Mouse (Mus musculus): Measurements from ENCODE around the gene Svbp. TPM values are rescaled to one million over a fixed set of nuclear protein-coding genes. Genes with fewer than 3 reads are reported as not detected.

The Svbp gene
- 115 and 133 TPM in 2 replicates for polyA plus RNA-seq (2016; fragmentation: Nextera tagmentation; extraction: Ambion mirVana)

DNA sequence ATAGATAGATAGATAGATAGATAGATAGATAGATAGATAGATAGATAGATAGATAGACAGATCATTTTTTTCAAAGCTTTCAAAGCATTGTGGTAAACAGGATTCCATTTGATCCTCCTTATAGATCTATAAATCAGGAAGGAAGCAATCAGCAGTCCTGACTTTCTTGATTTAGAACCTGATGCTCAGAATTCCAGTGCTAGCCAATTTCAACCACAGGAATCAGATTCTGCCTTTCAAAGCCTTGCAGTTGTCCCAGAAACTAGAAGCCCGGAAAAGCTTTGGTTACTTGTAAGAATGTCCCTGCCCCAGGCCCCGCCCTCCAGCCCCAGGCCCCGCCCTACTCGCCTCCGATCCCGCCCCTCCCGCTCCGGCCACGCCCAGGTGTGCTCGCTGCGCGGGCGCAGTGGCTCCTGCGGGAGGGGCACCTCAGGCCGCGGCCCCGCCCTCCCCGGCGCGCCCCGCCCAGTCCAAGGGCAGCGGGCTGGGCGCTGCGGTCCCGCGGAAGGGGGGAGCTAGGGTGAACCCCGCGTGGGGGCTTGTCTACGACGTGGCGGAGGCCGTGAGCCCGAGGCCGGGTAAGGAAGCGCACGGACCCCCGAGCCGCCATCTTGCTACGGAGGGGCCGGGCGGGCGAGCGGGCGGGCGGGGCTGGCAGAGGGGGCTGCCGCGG, at the start of gene Svbp:
TSS of gene Svbp (plus strand) at position 398 of the 673 bp plus-strand sequence.
- Histone ChIP-seq H3K36me3 (peaks cover 7% of the 10 kb centered on the region), H3K4me1 (peaks cover 14% of the 10 kb centered on the region), H3K4me3 (peak within 1 kb of the TSS; percentile 80), H3K9me3 (replicated peaks) (no peaks in the 10 kb centered on the region), H3K27ac (peak within 1 kb of the TSS; percentile 92), H3K27me3 (ENCODE audit: low read depth, poor library complexity, severe bottlenecking) (no peaks in the 10 kb centered on the region)
- DNase-seq (ENCODE audit: low spot score) = peak; percentile 97
- under 1% methylated on average over 46 of the region's 47 CpGs for WGBS

DNA sequence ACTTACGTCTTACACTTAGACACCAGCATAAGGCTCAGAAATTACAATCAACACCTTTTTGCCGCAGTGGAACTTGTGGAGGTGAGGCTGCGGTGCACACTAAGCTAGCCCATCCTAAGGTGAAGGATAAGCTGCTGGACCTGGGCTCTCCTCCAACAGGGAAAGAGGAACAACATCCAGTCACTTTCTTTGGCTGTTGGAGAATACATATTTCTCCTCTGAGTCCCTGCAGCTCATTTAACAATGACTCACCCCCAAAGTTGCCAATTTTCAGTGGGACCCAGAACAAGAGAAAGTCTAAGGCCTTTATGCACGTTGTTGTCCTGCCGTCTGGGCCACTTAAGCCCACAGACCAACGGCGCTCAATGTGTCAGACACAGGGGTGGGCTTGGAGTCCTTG, 48.3 kb upstream of the Svbp start:
- Histone ChIP-seq H3K4me3 (no peak overlapping the region), H3K4me1 (peaks cover 3% of the 10 kb centered on the region), H3K27ac (no peak overlapping the region), H3K27me3 (ENCODE audit: low read depth, poor library complexity, severe bottlenecking) (no peaks in the 10 kb centered on the region), H3K36me3 (no peaks in the 10 kb centered on the region), H3K9me3 (replicated peaks) (no peaks in the 10 kb centered on the region)
- no peak for DNase-seq (ENCODE audit: low spot score)
- WGBS = 90% methylated on average over 7 of the region's 7 CpGs

DNA sequence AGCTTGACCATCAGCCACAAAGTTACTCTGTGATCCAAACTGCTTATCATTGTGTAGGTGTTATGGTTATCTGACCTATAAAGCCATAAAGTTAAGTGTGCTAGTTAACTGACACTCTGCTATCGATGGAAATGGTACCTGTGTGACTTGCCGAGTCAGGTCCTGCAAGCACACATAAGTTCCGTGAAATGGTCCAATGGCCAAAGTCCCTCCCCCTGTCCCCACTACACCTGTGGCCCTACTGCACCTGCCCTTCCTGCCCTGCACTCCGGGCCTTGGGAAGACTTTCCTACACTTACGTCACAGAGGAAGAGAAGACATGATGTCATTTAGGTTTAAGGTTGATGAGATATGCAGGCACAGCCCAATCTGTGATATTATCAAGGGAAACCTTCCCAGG, 47.8 kb upstream of the Svbp start:
- no peak for DNase-seq (ENCODE audit: low spot score)
- Histone ChIP-seq H3K9me3 (replicated peaks) (no peaks in the 10 kb centered on the region), H3K4me1 (peaks cover 2% of the 10 kb centered on the region), H3K4me3 (no peak overlapping the region), H3K36me3 (no peaks in the 10 kb centered on the region), H3K27me3 (ENCODE audit: low read depth, poor library complexity, severe bottlenecking) (no peaks in the 10 kb centered on the region), H3K27ac (no peak overlapping the region)
- 84% methylated on average over 5 of the region's 5 CpGs for WGBS

DNA sequence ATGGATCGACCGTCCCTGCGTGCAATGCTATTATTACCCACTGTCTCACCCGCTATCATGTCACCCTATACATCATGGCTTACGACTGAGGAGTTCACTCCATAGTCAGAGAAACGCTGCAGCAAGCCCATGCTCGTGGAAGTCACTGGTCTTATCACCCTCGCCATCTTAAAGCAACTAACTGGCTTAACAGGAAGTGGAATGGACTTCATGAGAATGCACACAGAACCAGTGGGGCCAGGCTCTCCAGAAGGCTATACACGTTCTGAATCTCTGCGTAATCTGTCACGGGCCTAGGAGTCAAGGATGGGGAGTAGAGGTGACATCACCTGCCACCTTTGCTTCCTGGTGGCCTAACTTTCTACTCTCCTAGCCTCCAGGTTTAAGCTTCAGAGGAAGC, 46.4 kb upstream of the Svbp start:
- no peak for DNase-seq (ENCODE audit: low spot score)
- no peaks in the 10 kb centered on the region for H3K27me3 ChIP-seq (ENCODE audit: low read depth, poor library complexity, severe bottlenecking)
- H3K4me3 ChIP-seq = no peak overlapping the region
- no peaks in the 10 kb centered on the region for H3K4me1 ChIP-seq
- no peaks in the 10 kb centered on the region for H3K36me3 ChIP-seq
- no peaks in the 10 kb centered on the region for H3K9me3 ChIP-seq (replicated peaks)
- WGBS = 87% methylated on average over 11 of the region's 11 CpGs
- no peak overlapping the region for H3K27ac ChIP-seq

DNA sequence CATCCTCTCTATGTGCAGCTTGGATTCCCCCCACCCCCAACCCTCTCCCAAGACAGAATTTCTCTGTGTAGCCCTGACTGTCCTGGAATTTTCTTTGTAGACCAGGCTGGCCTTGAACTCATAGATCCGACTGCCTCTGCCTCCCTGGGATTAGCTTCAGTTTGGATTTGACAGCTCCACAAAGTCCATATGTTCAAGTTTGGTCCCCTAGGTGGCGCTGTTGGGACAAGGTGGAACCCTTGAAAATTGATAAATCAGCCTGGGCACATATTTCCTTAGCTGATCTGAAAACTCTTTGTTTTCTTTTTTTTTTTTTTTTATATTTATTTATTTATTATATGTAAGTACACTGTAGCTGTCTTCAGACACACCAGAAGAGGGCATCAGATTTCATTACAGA, 37.9 kb upstream of the Svbp start:
- no peaks in the 10 kb centered on the region for H3K4me1 ChIP-seq
- WGBS = 44% methylated on average over 2 of the region's 2 CpGs
- DNase-seq (ENCODE audit: low spot score) = peak; percentile 57

DNA sequence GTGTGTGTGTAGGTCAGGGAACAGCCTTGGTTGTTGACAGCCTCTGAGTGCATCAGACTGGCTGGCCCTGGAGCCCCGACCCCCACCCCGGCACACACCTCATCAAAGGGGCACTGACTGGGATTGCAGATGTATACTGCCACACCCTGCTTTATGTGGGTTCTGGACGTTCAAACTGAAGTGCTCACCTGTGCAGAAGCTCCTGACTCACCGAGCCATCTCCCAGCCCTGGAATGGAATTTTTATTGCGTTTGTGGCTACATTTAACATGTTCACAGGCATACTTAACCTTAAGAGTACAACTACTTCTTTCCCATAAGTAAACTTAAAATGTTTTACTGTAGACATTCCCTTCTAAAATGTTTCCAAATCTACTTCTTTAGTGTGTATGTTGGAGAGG, 37.2 kb upstream of the Svbp start:
- no peak overlapping the region for H3K27ac ChIP-seq
- H3K4me1 ChIP-seq = no peaks in the 10 kb centered on the region
- no peaks in the 10 kb centered on the region for H3K36me3 ChIP-seq
- no peak overlapping the region for H3K4me3 ChIP-seq
- no peak for DNase-seq (ENCODE audit: low spot score)
- 82% methylated on average over 5 of the region's 5 CpGs for WGBS
- H3K27me3 ChIP-seq (ENCODE audit: low read depth, poor library complexity, severe bottlenecking) = no peaks in the 10 kb centered on the region
- H3K9me3 ChIP-seq (replicated peaks) = no peaks in the 10 kb centered on the region

More for the DNA sequence above, 37.9 kb upstream of the Svbp start:
- Histone ChIP-seq H3K4me3 (no peak overlapping the region), H3K27me3 (ENCODE audit: low read depth, poor library complexity, severe bottlenecking) (no peaks in the 10 kb centered on the region), H3K27ac (no peak overlapping the region), H3K9me3 (replicated peaks) (no peaks in the 10 kb centered on the region), H3K36me3 (no peaks in the 10 kb centered on the region)

DNA sequence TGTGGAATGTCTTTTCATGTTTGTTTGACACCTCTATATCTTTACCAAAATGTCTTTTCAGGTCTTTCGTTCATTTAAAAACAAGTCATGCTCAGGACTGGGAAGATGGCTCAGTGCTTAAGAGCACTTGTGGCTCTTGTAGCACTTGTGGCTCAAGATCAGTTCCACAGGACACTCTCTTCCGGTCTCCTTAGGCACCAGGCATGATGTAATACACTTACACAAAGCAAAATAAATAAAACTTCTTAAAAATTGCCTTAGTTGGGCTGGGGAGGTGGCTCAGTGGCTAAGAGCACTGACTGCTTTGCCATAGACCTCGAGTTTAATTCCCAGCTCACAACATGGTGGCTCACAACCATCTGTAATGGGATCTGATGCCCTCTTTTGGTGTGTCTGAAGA, 33.7 kb upstream of the Svbp start:
- no peaks in the 10 kb centered on the region for H3K4me1 ChIP-seq
- no peak overlapping the region for H3K4me3 ChIP-seq
- H3K36me3 ChIP-seq = no peaks in the 10 kb centered on the region
- no peak for DNase-seq (ENCODE audit: low spot score)
- no peaks in the 10 kb centered on the region for H3K27me3 ChIP-seq (ENCODE audit: low read depth, poor library complexity, severe bottlenecking)
- no peak overlapping the region for H3K27ac ChIP-seq
- H3K9me3 ChIP-seq (replicated peaks) = no peaks in the 10 kb centered on the region
- WGBS = 81% methylated on average over 3 of the region's 3 CpGs

DNA sequence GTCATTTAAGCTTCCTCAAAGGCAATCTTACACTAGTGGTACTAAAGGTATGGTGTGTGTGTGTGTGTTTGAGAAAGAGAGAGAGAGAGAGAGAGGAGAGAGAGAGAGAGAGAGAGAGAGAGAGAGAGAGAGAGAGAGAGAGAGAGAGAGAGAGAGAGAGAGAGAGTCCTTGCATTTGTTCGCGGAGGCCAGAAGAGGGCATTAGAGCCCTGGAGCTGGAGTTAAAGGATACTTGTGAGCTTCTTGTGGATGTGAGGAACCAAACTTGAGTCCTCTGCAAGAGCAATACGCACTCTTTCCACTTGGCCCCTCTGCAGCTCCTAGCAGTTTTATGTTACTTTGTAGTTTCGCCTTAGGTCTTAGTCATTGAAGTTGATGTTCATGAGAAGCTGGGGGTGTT, 32.1 kb upstream of the Svbp start:
- H3K27me3 ChIP-seq (ENCODE audit: low read depth, poor library complexity, severe bottlenecking) = no peaks in the 10 kb centered on the region
- peaks cover 3% of the 10 kb centered on the region; the same call in 1 of the 2 replicates for H3K36me3 ChIP-seq
- WGBS = 84% methylated on average over 4 of the region's 4 CpGs
- no peak for DNase-seq (ENCODE audit: low spot score)
- H3K4me1 ChIP-seq = no peaks in the 10 kb centered on the region
- no peak overlapping the region for H3K27ac ChIP-seq
- no peak overlapping the region for H3K4me3 ChIP-seq
- H3K9me3 ChIP-seq (replicated peaks) = no peaks in the 10 kb centered on the region

DNA sequence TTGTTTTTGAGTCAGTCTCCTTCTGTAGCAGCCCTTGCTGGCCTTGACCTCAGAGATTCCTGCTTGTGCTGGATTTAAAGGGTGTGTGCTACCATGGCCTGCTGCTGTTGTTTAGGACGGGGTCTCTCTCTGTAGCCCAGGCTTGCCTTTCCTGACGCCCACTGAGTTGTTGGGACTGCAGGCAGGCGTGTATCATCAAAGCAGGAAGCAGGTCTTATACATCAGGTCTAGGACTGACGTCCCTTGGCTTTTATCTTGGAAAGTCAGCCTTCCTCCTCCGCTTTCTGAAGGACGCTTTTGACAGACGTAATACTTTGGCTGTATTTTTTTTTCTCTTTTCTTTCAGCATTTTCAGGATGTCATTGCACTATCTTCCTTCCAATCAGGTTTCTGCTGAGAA, 29.2 kb upstream of the Svbp start:
- WGBS = 77% methylated on average over 7 of the region's 7 CpGs

DNA sequence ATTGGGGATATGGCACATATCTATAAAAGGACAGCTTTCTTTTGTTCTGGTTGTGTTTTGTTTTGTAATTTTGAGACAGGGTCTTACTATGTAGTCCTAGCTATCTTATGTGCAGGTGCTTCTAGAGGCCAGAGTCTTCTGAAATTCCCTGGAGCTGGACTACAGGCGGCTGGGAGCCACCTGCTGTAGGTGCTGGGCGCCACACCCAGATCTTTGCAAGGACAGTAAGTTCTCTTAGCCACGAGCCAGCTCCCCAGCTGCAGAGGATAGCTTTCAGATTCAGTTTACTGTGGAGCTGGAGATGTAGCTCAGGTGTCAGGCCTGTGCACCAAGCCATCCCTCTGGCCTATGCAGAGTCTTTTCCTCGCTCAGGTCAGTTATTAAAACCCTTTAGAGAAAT, 28.0 kb upstream of the Svbp start:
- Histone ChIP-seq H3K4me1 (peaks cover under 1% of the 10 kb centered on the region; the same call in 1 of the 2 replicates), H3K4me3 (no peak overlapping the region), H3K27ac (no peak overlapping the region), H3K27me3 (ENCODE audit: low read depth, poor library complexity, severe bottlenecking) (no peaks in the 10 kb centered on the region), H3K36me3 (peaks cover 35% of the 10 kb centered on the region), H3K9me3 (replicated peaks) (no peaks in the 10 kb centered on the region)
- WGBS = 84% methylated on average over 4 of the region's 4 CpGs
- no peak for DNase-seq (ENCODE audit: low spot score)

More for the DNA sequence above, 29.2 kb upstream of the Svbp start:
- Histone ChIP-seq H3K27ac (no peak overlapping the region), H3K4me1 (no peaks in the 10 kb centered on the region), H3K27me3 (ENCODE audit: low read depth, poor library complexity, severe bottlenecking) (no peaks in the 10 kb centered on the region), H3K9me3 (replicated peaks) (no peaks in the 10 kb centered on the region), H3K4me3 (no peak overlapping the region), H3K36me3 (peaks cover 31% of the 10 kb centered on the region)
- DNase-seq (ENCODE audit: low spot score) = no peak

DNA sequence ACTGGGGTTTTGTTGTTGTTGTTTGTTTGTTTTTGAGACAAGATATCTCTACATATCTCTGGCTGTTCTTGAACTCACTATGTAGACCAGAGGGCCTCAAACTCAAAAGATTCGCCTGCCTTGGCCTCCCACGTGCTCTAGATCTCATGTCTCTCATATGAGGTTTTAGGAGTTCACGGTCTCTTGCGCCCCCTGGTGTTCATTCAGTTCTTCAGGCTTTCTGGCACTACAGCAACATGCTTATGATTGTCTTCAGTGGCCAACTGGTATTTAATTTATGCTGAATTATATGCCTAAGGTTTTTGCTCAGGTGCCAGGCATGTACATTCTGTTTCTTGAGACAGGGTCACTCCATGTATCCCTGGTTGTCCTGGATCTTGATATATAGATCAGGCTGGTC, 27.4 kb upstream of the Svbp start:
- no peak overlapping the region for H3K4me3 ChIP-seq
- H3K4me1 ChIP-seq = peaks cover 6% of the 10 kb centered on the region
- DNase-seq (ENCODE audit: low spot score) = peak; percentile 84
- H3K9me3 ChIP-seq (replicated peaks) = no peaks in the 10 kb centered on the region
- H3K27ac ChIP-seq = no peak overlapping the region
- H3K27me3 ChIP-seq (ENCODE audit: low read depth, poor library complexity, severe bottlenecking) = no peaks in the 10 kb centered on the region
- peaks cover 35% of the 10 kb centered on the region for H3K36me3 ChIP-seq
- 10% methylated on average over 4 of the region's 4 CpGs for WGBS

DNA sequence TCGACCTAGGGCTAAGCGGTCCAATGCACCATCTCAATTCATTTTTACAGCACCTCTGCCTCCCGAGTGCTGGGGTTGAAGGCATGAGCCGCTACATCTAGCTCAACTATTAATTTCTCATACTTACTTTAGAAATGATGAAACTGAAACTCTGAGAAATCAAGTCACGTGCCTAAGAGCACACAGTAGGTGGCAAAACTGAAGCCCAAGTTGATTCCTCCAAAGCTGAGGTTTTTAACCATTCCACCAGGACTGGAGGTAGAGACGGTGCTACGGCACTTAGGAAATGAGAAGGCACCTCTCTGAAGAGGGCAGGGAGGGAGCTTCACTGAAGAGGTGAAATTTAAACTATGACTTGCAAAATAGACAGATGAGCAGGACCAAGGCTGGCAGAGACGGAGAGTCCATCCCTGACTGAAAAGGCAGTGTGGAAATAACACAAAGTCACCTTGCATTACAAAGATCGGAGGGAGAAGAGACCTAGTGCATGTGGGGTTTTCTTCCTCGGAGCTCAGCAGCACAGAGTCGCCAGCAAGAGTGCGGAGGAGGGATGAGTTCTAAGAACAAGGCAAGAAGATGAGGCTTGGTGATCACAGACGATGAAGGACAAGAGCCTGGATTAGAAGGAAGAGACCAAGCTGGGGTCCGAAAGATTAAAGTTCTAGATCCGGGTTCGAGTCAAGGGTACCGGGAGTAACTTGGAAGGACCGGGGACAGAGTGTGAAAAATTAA, 22.0 kb upstream of the Svbp start:
- WGBS = 49% methylated on average over 18 of the region's 18 CpGs
- H3K36me3 ChIP-seq = peaks cover 32% of the 10 kb centered on the region
- H3K4me1 ChIP-seq = peaks cover 17% of the 10 kb centered on the region
- no peaks in the 10 kb centered on the region for H3K9me3 ChIP-seq (replicated peaks)
- H3K27me3 ChIP-seq (ENCODE audit: low read depth, poor library complexity, severe bottlenecking) = no peaks in the 10 kb centered on the region
- H3K4me3 ChIP-seq = peak overlapping the region; percentile 77
- DNase-seq (ENCODE audit: low spot score) = no peak
- peak overlapping the region; percentile 89 for H3K27ac ChIP-seq

DNA sequence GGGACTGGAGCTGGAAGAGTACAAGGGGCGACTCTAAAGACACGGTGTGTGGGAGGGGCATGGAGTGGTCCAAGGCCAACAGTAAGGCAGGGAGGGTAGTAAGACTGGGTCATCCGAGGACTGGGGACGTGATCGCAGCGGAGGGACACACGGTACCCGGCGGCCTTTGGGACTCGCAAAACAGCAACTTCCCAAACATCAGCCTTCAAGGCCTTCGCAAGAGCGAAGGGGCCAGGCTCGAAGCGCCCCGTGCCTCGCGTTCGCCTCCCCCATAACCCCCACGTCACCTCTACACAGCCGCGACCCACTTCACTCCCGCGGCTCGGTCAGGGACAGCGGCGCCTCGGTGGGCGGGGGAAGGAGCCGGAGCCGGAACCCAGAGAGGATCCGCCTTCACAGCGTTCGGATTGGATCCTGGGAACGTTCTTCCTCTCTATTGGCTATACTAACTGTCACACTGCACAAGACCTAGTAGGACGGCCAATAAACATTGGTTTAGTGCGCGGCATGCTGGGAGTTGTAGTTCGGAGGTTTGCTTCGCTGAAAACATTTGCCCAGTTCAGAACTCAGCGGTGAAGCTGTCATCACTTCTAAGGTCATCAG, 21.2 kb upstream of the Svbp start, which contains the start of gene Zfp691:
TSS of gene Zfp691 (minus strand) at position 345 of the 603 bp plus-strand sequence.
- peak within 1 kb of the TSS; percentile 77 for H3K4me3 ChIP-seq
- WGBS = under 1% methylated on average over 40 of the region's 40 CpGs
- peaks cover 24% of the 10 kb centered on the region for H3K36me3 ChIP-seq
- peak within 1 kb of the TSS; percentile 89 for H3K27ac ChIP-seq
- DNase-seq (ENCODE audit: low spot score) = peak; percentile 89
- H3K9me3 ChIP-seq (replicated peaks) = no peaks in the 10 kb centered on the region
- H3K4me1 ChIP-seq = peaks cover 21% of the 10 kb centered on the region
- no peaks in the 10 kb centered on the region for H3K27me3 ChIP-seq (ENCODE audit: low read depth, poor library complexity, severe bottlenecking)
